Mouse (Mus musculus) embryonic stem cell, embryonic (primary cell): ENCODE measurements around the gene Evl.

Experiments used
- CTCF ChIA-PET, 4 experiments: fragments of 300-600 bp in 2 of 4; fragments of 350-600 bp in 2 of 4; sonication (Branson Sonifier 250); formaldehyde crosslinking; loops; one replicate each; lab custom pipeline; 2022; ENCODE audit warnings: inconsistent platforms in 2 of 4; lab: Charles Lee
- POLR2A ChIA-PET, 4 experiments: fragments of 300-600 bp in 2 of 4; fragments of 350-600 bp in 2 of 4; sonication (Branson Sonifier 250); formaldehyde crosslinking; loops; one replicate each; lab custom pipeline; 2022; ENCODE audit warnings: antibody characterized with exemption in 4 of 4, inconsistent platforms in 1 of 4; lab: Charles Lee

Evl gene

GRCm38 (mm10) chr12:108554120-108554841 lies at the start of gene Evl:
TSS of gene Evl (plus strand) at chr12:108554720.
- POLR2A ChIA-PET = interaction anchor here (0.5 to 3.1 kb wide), 83 partner anchors 8 to 1694 kb away, joined by 3 to 32 read pairs (median 4); partner anchors contain the start of genes Yy1 (in 4 of the 4), Cyp46a1 (in 2 of the 4), Ccdc85c (in 1 of the 4) and Ccnk (in 1 of the 4)
- CTCF ChIA-PET = interaction anchor here (0.5 to 1.7 kb wide), 27 partner anchors 8 to 433 kb away, joined by 3 to 14 read pairs (median 4); partner anchors contain the start of gene Cyp46a1 (in 1 of the 4)

GRCm38 (mm10) chr12:108505846-108506245 lies 48.7 kb upstream of the Evl start:
- CTCF ChIA-PET = interaction anchor here in 3 of 4 experiments (0.6 to 1.7 kb wide), 3 partner anchors 18 to 300 kb away, joined by 4 to 7 read pairs (median 6); no protein-coding TSS in a partner anchor

GRCm38 (mm10) chr12:108507046-108507445 lies 47.5 kb upstream of the Evl start:
- ChIA-PET CTCF (interaction anchor here in 3 of 4 experiments (0.6 to 1.7 kb wide), 4 partner anchors 11 to 48 kb away, joined by 3 to 6 read pairs (median 4); partner anchors contain the start of gene Evl (in 1 of the 3)), POLR2A (interaction anchor here in 2 of 4 experiments (0.7 to 1.8 kb wide), 4 partner anchors 9 to 173 kb away, joined by 3 to 5 read pairs (median 3); partner anchors contain the start of genes Cyp46a1 (in 1 of the 2) and Evl (in 1 of the 2))

More at GRCm38 (mm10) chr12:108505846-108506245, 48.7 kb upstream of the Evl start:
- POLR2A ChIA-PET = interaction anchor here in 2 of 4 experiments (0.7 to 1.8 kb wide), 3 partner anchors 9 to 284 kb away, joined by 3 to 8 read pairs (median 5); no protein-coding TSS in a partner anchor

GRCm38 (mm10) chr12:108510571-108510970 lies 43.9 kb upstream of the Evl start:
- POLR2A ChIA-PET = interaction anchor here in 1 of 4 experiments (0.6 to 1.6 kb wide), 2 partner anchors 19 to 1165 kb away, joined by 4 to 5 read pairs; no protein-coding TSS in a partner anchor
- CTCF ChIA-PET = interaction anchor here (0.6 to 1.8 kb wide), 13 partner anchors 8 to 302 kb away, joined by 3 to 8 read pairs (median 4); no protein-coding TSS in a partner anchor

GRCm38 (mm10) chr12:108511009-108511408 lies 43.5 kb upstream of the Evl start:
- POLR2A ChIA-PET = interaction anchor here in 1 of 4 experiments (0.6 kb wide), 1 partner anchor 1165 kb away, joined by 4 read pairs; no protein-coding TSS in a partner anchor

GRCm38 (mm10) chr12:108515464-108515863 lies 39.1 kb upstream of the Evl start:
- POLR2A ChIA-PET = interaction anchor here in 3 of 4 experiments (0.6 to 1.7 kb wide), 12 partner anchors 9 to 194 kb away, joined by 3 to 10 read pairs (median 4); no protein-coding TSS in a partner anchor

More at GRCm38 (mm10) chr12:108511009-108511408, 43.5 kb upstream of the Evl start:
- CTCF ChIA-PET = interaction anchor here (0.5 to 1.8 kb wide), 16 partner anchors 8 to 597 kb away, joined by 3 to 8 read pairs (median 4); no protein-coding TSS in a partner anchor

GRCm38 (mm10) chr12:108519374-108519773 lies 35.1 kb upstream of the Evl start:
- ChIA-PET POLR2A (interaction anchor here in 2 of 4 experiments (0.7 to 1.5 kb wide), 4 partner anchors 34 to 230 kb away, joined by 3 read pairs; no protein-coding TSS in a partner anchor), CTCF (interaction anchor here (0.7 to 1.3 kb wide), 8 partner anchors 8 to 23 kb away, joined by 3 to 8 read pairs (median 4); no protein-coding TSS in a partner anchor)

More at GRCm38 (mm10) chr12:108515464-108515863, 39.1 kb upstream of the Evl start:
- CTCF ChIA-PET = interaction anchor here (0.6 to 1.5 kb wide), 17 partner anchors 11 to 529 kb away, joined by 3 to 10 read pairs (median 3); partner anchors contain the start of genes Slc25a29 (in 1 of the 4) and Slc25a47 (in 1 of the 4)

- POLR2A ChIA-PET = interaction anchor here in 3 of 4 experiments (0.6 to 2.9 kb wide), 10 partner anchors 8 to 693 kb away, joined by 3 to 10 read pairs (median 3); partner anchors contain the start of gene Evl (in 1 of the 3)
Observed at GRCm38 (mm10) chr12:108529214-108529613, 25.3 kb upstream of the Evl start.

GRCm38 (mm10) chr12:108534484-108534883 lies 20.0 kb upstream of the Evl start:
- ChIA-PET POLR2A (no interaction called here), CTCF (no interaction called here)

More at GRCm38 (mm10) chr12:108529214-108529613, 25.3 kb upstream of the Evl start:
- CTCF ChIA-PET = interaction anchor here (0.5 to 4.7 kb wide), 44 partner anchors 8 to 543 kb away, joined by 3 to 39 read pairs (median 4); partner anchors contain the start of genes Cyp46a1 (in 2 of the 4) and Evl (in 1 of the 4)

- ChIA-PET CTCF (interaction anchor here (0.5 to 3.3 kb wide), 76 partner anchors 7 to 495 kb away, joined by 3 to 39 read pairs (median 4); partner anchors contain the start of genes Evl (in 3 of the 4), Cyp46a1 (in 2 of the 4) and Degs2 (in 1 of the 4)), POLR2A (interaction anchor here in 3 of 4 experiments (0.5 to 2.8 kb wide), 13 partner anchors 9 to 359 kb away, joined by 3 to 19 read pairs (median 4); partner anchors contain the start of genes Evl (in 3 of the 3) and Wars (in 1 of the 3))
Observed at GRCm38 (mm10) chr12:108536461-108536860, 18.1 kb upstream of the Evl start.

- POLR2A ChIA-PET = interaction anchor here in 3 of 4 experiments (1.1 to 3.6 kb wide), 3 partner anchors 9 to 14 kb away, joined by 3 to 16 read pairs (median 9); partner anchors contain the start of gene Evl (in 2 of the 3)
Observed at GRCm38 (mm10) chr12:108541088-108541487, 13.4 kb upstream of the Evl start.

GRCm38 (mm10) chr12:108546508-108547153 lies 7.9 kb upstream of the Evl start:
- POLR2A ChIA-PET = interaction anchor here (0.7 to 2.5 kb wide), 15 partner anchors 8 to 1048 kb away, joined by 3 to 22 read pairs (median 4); partner anchors contain the start of genes Evl (in 3 of the 4) and Cyp46a1 (in 1 of the 4)

More at GRCm38 (mm10) chr12:108541088-108541487, 13.4 kb upstream of the Evl start:
- CTCF ChIA-PET = interaction anchor here (0.6 to 2.5 kb wide), 27 partner anchors 11 to 823 kb away, joined by 3 to 15 read pairs (median 3); partner anchors contain the start of gene Evl (in 4 of the 4)

GRCm38 (mm10) chr12:108547251-108547875 lies 7.2 kb upstream of the Evl start:
- ChIA-PET POLR2A (interaction anchor here in 3 of 4 experiments (0.8 to 2.5 kb wide), 9 partner anchors 8 to 394 kb away, joined by 3 to 22 read pairs (median 5); partner anchors contain the start of genes Cyp46a1 (in 1 of the 3) and Evl (in 1 of the 3)), CTCF (interaction anchor here (0.6 to 2.4 kb wide), 18 partner anchors 10 to 328 kb away, joined by 3 to 29 read pairs (median 4); partner anchors contain the start of gene Cyp46a1 (in 1 of the 4))

More at GRCm38 (mm10) chr12:108546508-108547153, 7.9 kb upstream of the Evl start:
- CTCF ChIA-PET = interaction anchor here (0.6 to 2.4 kb wide), 21 partner anchors 8 to 328 kb away, joined by 3 to 29 read pairs (median 3); partner anchors contain the start of genes Cyp46a1 (in 1 of the 4) and Evl (in 1 of the 4)

- POLR2A ChIA-PET = no interaction called here
- CTCF ChIA-PET = interaction anchor here in 2 of 4 experiments (1.1 to 1.3 kb wide), 2 partner anchors 15 to 23 kb away, joined by 3 to 6 read pairs; no protein-coding TSS in a partner anchor
Observed at GRCm38 (mm10) chr12:108551731-108552130, 2.8 kb upstream of the Evl start.

- ChIA-PET CTCF (interaction anchor here in 3 of 4 experiments (0.5 to 1.5 kb wide), 6 partner anchors 10 to 225 kb away, joined by 3 to 10 read pairs (median 4); no protein-coding TSS in a partner anchor), POLR2A (interaction anchor here in 3 of 4 experiments (0.6 to 1.7 kb wide), 7 partner anchors 34 to 282 kb away, joined by 3 to 6 read pairs (median 3); partner anchors contain the start of genes Slc25a29 (in 1 of the 3) and Slc25a47 (in 1 of the 3))
Observed at GRCm38 (mm10) chr12:108553079-108553478, 1.4 kb upstream of the Evl start.
